Mouse (Mus musculus) thymus, adult 2 months (tissue): ENCODE data around the gene Chrnd.

ENCODE experiments used
- CTCF ChIP-seq: fragments of 200-500 bp; IDR thresholded peaks from 2 replicates; pipeline ENCODE4 v1.5.1; 2012; ENCODE audit warnings: mild to moderate bottlenecking, control low read depth, low read length, moderate library complexity, borderline replicate concordance; ENCODE audit not compliant: control insufficient read depth, poor library complexity, insufficient read depth; ENCODE audit errors: extremely low read depth
- POLR2A ChIP-seq: fragments of 200-500 bp; IDR thresholded peaks from 2 replicates; pipeline ENCODE4 v1.6.1; 2012; ENCODE audit warnings: mild to moderate bottlenecking, low read length, control low read depth, moderate library complexity; ENCODE audit not compliant: control insufficient read depth, poor library complexity, insufficient read depth; ENCODE audit errors: extremely low read depth

GRCm38 (mm10) chr1:87141550-87141949 is 48.9 kb upstream of the Chrnd start:
- no peak for TF ChIP-seq POLR2A
- TF ChIP-seq CTCF, result no peak
